Mouse (Mus musculus): Measurements from ENCODE around the gene Ptpa. TPM values are rescaled to one million over a fixed set of nuclear protein-coding genes. Genes with fewer than 3 reads are reported as not detected.
A peak's percentile ranks its signal among the peaks of the same experiment; 100 is the strongest.

Ptpa gene
- polyA plus RNA-seq, 1 experiment from 2014 or later: 149 TPM

DNA sequence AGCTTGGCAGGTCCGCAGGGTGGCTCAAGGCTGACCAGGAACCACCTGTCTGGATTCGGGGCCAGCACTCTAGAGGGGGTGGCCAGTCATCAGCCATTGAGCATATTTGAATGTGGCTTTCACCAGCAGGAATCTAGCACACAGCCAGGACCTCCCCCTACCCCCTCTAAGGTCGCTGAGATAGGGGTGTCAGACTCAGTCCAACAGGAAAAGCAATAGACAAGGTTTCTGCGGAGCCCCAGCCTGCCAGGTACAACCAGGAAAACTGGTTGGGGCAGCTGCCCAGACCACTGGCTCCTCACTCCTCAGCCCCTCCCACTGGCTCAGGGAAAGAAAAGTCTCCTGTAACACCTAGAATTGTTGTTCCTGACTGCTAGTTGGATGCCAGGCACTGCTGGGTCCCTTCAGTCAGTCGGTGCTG is 47.5 kb downstream of the Ptpa start:
- Histone ChIP-seq H3K27ac (peak overlapping the region; percentile 81), H3K9me3 (no peaks in the 10 kb centered on the region), H3K4me3 (peak overlapping the region; percentile 39), H3K4me1 (replicated peaks) (peaks cover 33% of the 10 kb centered on the region), H3K27me3 (ENCODE audit: insufficient read depth, poor library complexity, severe bottlenecking) (peaks cover 8% of the 10 kb centered on the region; the same call in 1 of the 2 replicates), H3K36me3 (peaks cover 8% of the 10 kb centered on the region)
- WGBS: 29% methylated on average over 5 of the region's 5 CpGs
- no peak for DNase-seq (ENCODE audit: low spot score)

DNA sequence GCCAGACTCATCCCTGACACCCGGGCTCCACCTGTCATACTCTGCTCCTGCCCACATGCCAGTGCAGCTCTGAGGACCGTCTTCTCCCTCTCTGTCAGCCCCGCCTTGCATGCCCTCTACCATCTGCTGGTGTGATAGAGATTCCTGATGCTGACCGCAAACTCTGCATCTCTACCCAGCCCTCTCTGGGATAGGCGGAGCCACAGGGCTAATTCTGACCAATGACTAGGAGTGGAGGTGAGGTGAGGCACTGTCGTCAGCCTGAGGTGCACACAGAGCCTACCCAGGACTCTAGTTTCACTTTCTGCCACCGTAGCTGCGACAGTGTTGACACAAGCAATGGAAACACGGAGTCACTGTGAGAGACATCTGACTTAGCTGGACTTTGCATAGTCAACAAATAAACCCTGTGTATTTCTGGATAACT is 48.1 kb downstream of the Ptpa start:
- Histone ChIP-seq H3K9me3 (no peaks in the 10 kb centered on the region), H3K4me1 (replicated peaks) (peaks cover 38% of the 10 kb centered on the region), H3K27ac (peak overlapping the region; percentile 81), H3K4me3 (peak overlapping the region; percentile 39), H3K27me3 (ENCODE audit: insufficient read depth, poor library complexity, severe bottlenecking) (peaks cover 14% of the 10 kb centered on the region), H3K36me3 (peaks cover 5% of the 10 kb centered on the region)
- peak; percentile 59 for DNase-seq (ENCODE audit: low spot score)
- WGBS: 4% methylated on average over 9 of the region's 9 CpGs

DNA sequence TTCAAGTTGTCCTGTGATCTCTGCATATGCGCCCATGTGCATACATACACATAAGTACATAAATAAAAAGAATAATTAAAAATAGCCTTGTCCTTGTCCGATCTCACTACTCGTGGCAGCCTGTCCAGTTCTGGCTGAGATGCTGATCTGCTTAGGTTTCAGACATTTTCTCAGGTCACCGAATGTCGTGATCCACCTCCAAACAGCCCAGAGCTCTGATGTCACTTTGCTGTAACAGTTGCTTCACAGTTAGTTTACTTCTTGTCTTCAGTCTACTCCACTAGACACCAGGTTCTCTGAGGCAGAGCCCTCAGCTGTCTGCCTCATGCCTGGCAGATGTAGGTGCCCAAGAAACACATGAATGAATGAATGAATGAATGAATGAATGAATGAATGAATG is 48.6 kb downstream of the Ptpa start:
- Histone ChIP-seq H3K9me3 (no peaks in the 10 kb centered on the region), H3K36me3 (no peaks in the 10 kb centered on the region), H3K27me3 (ENCODE audit: insufficient read depth, poor library complexity, severe bottlenecking) (peaks cover 19% of the 10 kb centered on the region), H3K27ac (peak overlapping the region; percentile 81), H3K4me1 (replicated peaks) (peaks cover 43% of the 10 kb centered on the region), H3K4me3 (peak overlapping the region; percentile 39)
- 66% methylated on average over 5 of the region's 5 CpGs for WGBS
- no peak for DNase-seq (ENCODE audit: low spot score)

DNA sequence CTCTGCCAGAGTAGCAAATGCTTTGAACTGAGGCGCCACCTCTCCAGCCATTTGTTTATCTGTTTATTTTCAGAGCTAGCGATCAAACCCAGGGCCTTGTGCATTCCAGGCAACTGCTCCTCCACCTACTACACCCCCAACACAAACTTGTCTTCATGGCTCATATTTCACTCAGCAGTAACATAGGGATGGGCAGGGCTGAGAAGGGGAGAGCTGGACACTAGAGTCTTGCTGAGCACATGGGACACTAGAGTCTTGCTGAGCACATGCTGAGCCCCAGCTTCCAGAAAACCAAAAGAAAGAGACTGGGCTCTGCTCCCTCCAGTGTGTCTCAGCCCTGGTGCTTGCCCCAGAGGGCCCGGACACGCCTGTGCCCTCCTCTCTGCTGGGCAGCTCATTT is 50.9 kb downstream of the Ptpa start:
- Histone ChIP-seq H3K4me3 (no peak overlapping the region), H3K4me1 (replicated peaks) (peaks cover 67% of the 10 kb centered on the region), H3K27ac (0 out of 2 replicates have a peak overlapping the region, but pooled peaks have one; percentile 31), H3K9me3 (no peaks in the 10 kb centered on the region), H3K27me3 (ENCODE audit: insufficient read depth, poor library complexity, severe bottlenecking) (peaks cover 19% of the 10 kb centered on the region), H3K36me3 (no peaks in the 10 kb centered on the region)
- 69% methylated on average over 4 of the region's 4 CpGs for WGBS
- DNase-seq (ENCODE audit: low spot score): no peak

DNA sequence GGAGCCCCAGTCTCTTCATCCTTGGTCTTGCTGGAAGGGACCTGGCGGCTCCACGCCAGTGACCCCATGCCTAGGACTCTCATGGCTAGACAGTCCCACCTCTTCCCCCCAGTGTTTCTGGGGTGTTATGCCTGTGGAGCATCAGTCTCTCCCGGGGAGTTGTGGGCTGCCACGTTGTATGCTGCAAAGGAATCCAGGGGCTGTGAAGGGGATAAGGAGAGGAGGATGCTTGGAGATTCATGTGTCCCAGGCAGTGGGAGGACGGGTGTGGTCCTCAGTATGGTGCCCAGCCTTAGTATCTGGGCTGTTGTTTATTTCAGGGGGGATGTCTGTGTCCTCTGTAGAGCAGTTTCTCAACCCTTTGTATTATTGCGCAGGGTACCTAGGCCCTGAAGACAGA is 53.2 kb downstream of the Ptpa start:
- peak overlapping the region; percentile 99 for H3K27ac ChIP-seq
- H3K4me1 ChIP-seq (replicated peaks): peaks cover 63% of the 10 kb centered on the region
- H3K36me3 ChIP-seq: no peaks in the 10 kb centered on the region
- peaks cover 19% of the 10 kb centered on the region for H3K27me3 ChIP-seq (ENCODE audit: insufficient read depth, poor library complexity, severe bottlenecking)
- no peaks in the 10 kb centered on the region for H3K9me3 ChIP-seq
- 51% methylated on average over 6 of the region's 6 CpGs for WGBS
- peak overlapping the region; percentile 97 for H3K4me3 ChIP-seq
- DNase-seq (ENCODE audit: low spot score): no peak

DNA sequence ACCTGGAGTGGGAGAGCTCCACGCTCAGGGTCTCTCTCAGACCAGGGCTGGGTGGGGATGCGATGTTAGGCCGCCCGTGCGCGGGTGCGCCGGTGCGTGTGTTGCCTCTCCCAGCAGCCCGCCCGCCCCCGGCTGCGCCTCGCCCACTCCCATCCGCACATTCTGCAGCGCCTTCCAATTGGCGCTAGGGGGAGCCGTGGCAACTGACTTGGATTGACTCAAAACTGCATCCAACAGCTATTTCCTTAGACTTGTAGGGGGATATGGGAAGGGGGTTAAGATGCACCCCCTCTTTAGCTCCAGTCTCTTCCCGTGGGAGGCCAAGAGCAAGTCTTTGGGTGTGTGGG is 53.9 kb downstream of the Ptpa start:
- DNase-seq (ENCODE audit: low spot score): peak; percentile 90
- Histone ChIP-seq H3K27ac (peak overlapping the region; percentile 99), H3K4me3 (peak overlapping the region; percentile 97), H3K9me3 (no peaks in the 10 kb centered on the region), H3K36me3 (no peaks in the 10 kb centered on the region), H3K4me1 (replicated peaks) (peaks cover 69% of the 10 kb centered on the region), H3K27me3 (ENCODE audit: insufficient read depth, poor library complexity, severe bottlenecking) (peaks cover 20% of the 10 kb centered on the region)
- under 1% methylated on average over 19 of the region's 19 CpGs for WGBS

DNA sequence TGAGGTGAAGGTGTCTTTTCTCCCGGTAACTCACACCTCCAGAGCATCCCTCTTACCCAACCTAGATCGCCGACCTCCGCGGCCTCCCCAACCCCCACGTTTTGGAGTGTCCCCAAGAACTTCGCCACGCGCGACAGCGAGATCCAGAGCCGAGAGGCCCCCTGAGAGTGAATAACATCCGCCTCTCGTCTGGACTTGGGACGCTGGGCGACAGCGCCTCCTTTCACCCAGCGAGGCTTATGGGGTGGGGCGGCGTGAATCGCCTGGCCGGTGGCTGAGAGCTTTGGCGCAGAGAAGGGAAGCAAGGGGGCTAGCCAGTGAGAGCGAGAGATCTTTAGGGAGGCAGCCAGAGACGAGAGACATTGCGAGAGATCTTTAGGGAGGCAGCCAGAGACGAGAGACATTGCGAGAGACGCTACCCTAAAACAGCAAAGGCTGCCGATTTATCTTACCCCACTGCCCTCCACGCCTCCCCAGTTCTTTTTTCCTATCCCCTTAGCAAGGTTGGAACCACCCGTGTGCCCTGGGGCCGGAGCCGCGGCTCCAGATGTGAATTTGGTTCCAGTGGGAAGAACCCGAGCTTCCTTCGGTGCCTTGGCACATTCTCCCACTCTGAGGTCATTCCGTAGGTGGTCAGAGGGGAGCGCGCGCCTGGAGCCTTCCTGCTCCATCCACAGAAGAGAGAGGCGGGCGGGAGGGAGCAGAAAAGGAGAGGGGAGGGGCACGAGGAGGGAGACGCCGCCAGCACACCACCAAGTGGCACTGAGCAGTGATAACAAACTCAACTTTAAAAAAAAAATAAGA is 54.5 kb downstream of the Ptpa start:
- Histone ChIP-seq H3K4me3 (peak overlapping the region; percentile 97), H3K9me3 (no peaks in the 10 kb centered on the region), H3K27me3 (ENCODE audit: insufficient read depth, poor library complexity, severe bottlenecking) (peaks cover 26% of the 10 kb centered on the region), H3K4me1 (replicated peaks) (peaks cover 74% of the 10 kb centered on the region), H3K27ac (peak overlapping the region; percentile 99), H3K36me3 (no peaks in the 10 kb centered on the region)
- DNase-seq (ENCODE audit: low spot score): peak; percentile 82
- WGBS: under 1% methylated on average over 46 of the region's 46 CpGs

DNA sequence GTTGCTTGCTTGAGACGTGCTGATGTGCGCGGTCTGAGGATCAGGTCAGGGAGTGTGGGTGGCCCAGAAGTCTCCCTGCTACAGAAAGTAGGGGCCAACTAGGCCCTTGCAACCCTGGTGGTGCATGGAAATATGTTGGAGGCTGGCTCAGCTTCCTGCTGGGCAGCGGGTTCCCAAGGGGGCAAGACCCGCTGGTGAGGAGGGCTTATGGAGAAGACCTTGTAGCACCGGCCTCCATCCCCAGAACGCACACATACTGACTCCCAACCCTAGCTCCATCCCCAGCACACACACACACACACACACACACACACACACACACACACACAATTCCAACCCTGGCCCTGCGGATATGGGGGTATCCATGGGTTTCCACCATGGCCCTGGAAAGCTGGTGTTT is 55.2 kb downstream of the Ptpa start:
- H3K9me3 ChIP-seq: no peaks in the 10 kb centered on the region
- peak; percentile 55 for DNase-seq (ENCODE audit: low spot score)
- no peaks in the 10 kb centered on the region for H3K36me3 ChIP-seq
- H3K27me3 ChIP-seq (ENCODE audit: insufficient read depth, poor library complexity, severe bottlenecking): peaks cover 33% of the 10 kb centered on the region
- peak overlapping the region; percentile 99 for H3K27ac ChIP-seq
- WGBS: 4% methylated on average over 8 of the region's 8 CpGs
- H3K4me1 ChIP-seq (replicated peaks): peaks cover 78% of the 10 kb centered on the region
- peak overlapping the region; percentile 97 for H3K4me3 ChIP-seq

DNA sequence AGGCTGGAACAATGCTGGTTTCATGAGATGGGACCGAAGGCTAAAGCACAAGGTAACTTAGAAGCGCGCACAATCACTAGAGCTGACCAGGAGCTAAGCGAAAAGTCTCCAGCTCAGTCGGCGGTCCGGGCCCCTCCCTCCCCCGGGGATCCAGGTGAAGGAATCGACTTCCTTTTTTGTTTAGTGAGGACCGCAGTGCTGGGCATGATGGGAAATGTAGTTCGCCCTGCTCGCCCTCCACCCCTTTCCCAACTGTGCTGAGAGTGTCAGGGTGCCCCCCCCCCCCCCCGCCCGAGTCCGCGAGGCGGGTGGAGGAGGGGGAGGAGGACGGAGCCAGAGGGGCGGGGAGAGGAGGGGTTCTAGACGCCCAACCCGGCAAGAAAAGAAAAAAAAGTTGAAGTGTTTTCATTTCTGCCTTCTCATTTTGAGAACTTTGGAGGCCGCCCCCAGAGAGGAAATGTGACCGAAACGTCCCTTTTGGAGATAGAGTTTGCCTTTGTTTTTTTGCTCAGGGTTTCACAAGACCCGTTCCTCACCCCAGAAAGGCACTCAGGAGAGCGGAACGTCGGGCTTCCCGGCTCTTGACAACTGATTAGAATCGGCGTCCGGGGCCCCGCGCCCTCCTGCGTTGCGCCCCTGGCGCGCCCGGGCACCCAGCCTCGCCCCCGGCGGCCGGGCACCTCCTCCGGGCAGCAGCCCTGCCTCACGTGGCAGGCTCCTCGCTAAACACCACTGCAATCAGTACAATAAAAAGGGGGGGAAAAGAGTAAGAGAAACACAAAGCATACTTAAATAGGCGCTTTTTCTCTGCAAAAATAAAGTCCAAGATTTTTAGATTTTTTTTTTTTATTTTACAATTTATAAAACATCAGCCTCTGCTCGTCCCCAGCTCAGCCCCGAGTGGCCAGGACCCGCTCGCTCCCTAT is 56.2 kb downstream of the Ptpa start:
- no peaks in the 10 kb centered on the region for H3K36me3 ChIP-seq
- WGBS: under 1% methylated on average over 49 of the region's 51 CpGs
- H3K9me3 ChIP-seq: no peaks in the 10 kb centered on the region
- H3K27ac ChIP-seq: peak overlapping the region; percentile 99
- peak overlapping the region; percentile 97 for H3K4me3 ChIP-seq
- DNase-seq (ENCODE audit: low spot score): peak; percentile 89
- peaks cover 79% of the 10 kb centered on the region for H3K4me1 ChIP-seq (replicated peaks)
- H3K27me3 ChIP-seq (ENCODE audit: insufficient read depth, poor library complexity, severe bottlenecking): peaks cover 33% of the 10 kb centered on the region

DNA sequence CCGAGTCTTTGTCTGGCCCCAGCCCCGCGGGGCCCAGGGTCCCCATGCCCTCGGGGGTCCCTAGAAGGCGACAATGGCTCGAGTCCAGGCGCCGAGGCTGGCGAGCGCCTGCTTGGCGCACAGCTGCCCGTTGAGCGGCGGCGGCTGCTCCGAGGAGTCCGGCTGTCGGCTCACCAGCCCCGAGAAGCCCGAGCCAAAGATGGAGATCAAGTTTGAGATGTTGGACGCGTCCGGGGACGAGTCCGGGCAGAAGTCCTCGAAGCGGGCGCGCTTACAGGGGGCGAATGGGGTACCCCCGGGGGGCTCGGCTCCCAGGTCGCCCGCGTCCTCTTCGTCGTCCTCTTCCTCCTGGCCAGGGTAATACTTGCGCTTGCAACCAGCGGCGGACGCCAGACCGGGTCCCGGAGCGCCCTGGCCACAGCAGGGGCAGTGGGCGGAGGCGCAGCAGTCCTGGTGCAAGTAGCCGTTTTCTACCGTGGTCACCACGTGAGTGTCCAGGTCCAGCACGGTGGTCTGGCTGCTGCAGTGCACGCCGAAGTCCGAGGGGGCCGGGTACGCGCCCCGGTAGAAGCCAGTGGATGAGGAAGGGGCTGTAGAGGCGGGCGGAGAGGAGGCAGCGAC is 57.0 kb downstream of the Ptpa start:
- Histone ChIP-seq H3K27ac (peak overlapping the region; percentile 99), H3K9me3 (no peaks in the 10 kb centered on the region), H3K36me3 (no peaks in the 10 kb centered on the region), H3K27me3 (ENCODE audit: insufficient read depth, poor library complexity, severe bottlenecking) (peaks cover 30% of the 10 kb centered on the region), H3K4me3 (peak overlapping the region; percentile 97), H3K4me1 (replicated peaks) (peaks cover 71% of the 10 kb centered on the region)
- DNase-seq (ENCODE audit: low spot score): peak; percentile 66
- WGBS: under 1% methylated on average over 60 of the region's 60 CpGs

DNA sequence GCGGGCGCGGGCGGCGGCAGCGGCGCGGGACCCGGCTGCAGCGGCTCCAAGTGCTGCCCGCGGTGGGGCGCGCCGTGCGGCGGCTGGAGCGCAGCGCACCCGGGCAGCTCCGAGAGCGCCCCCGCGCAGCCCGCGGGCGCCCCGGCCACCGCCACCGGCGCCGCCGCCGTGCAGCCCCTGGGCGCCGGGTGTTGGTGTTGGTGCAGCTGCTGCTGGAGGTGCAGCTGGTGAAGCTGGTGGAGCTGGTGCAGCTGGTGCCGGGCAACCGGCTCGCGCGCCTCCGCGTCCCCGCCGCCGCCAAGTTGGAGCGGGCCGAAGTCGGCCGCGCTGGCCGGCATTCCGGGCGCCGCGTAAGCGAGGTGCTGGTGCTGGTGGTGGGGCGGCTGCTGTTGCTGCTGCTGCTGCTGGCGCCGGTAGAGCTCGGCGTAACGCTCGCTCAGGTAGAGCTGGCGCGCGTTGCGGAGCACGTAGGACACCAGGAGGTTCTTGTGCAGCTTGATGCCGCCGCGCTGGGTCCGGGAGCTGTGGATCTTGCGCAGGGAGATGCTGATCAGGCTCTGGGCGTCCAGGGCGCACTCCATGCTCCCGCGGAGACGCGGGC is 57.7 kb downstream of the Ptpa start:
- peak overlapping the region; percentile 97 for H3K4me3 ChIP-seq
- DNase-seq (ENCODE audit: low spot score): no peak
- WGBS: under 1% methylated on average over 79 of the region's 80 CpGs

DNA sequence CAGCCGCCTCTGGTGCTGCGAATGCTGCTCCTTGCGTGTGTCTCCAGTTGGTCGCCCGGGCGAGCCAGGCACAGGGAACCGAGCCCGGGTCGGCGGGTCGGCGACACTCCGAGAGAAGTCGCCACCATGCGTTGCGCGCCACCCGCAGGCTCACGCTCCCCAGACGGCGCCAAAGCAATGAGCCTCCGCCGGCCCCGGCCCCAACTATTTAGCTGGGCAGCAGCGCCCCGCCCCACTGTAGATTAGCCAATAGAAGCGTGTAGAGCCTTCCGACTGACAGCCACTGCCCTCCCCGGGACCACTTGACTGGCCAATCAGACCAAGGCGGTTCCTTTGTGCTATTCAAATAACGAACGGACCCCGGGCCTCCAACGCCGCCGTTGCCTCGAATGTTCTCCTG is 58.2 kb downstream of the Ptpa start, which contains the start of gene Ier5l:
Gene Ier5l, minus strand, starts transcription at position 181 of the 400 bp plus-strand sequence.
- H3K9me3 ChIP-seq: no peaks in the 10 kb centered on the region
- WGBS: under 1% methylated on average over 37 of the region's 37 CpGs
- peak within 1 kb of the TSS; percentile 99 for H3K27ac ChIP-seq
- no peaks in the 10 kb centered on the region for H3K36me3 ChIP-seq
- H3K4me3 ChIP-seq: peak within 1 kb of the TSS; percentile 97
- peaks cover 61% of the 10 kb centered on the region for H3K4me1 ChIP-seq (replicated peaks)
- peak; percentile 97 for DNase-seq (ENCODE audit: low spot score)
- H3K27me3 ChIP-seq (ENCODE audit: insufficient read depth, poor library complexity, severe bottlenecking): peaks cover 18% of the 10 kb centered on the region

More for the DNA sequence above, 57.7 kb downstream of the Ptpa start:
- H3K4me1 ChIP-seq (replicated peaks): peaks cover 66% of the 10 kb centered on the region
- peak overlapping the region; percentile 99 for H3K27ac ChIP-seq
- H3K9me3 ChIP-seq: no peaks in the 10 kb centered on the region
- peaks cover 23% of the 10 kb centered on the region for H3K27me3 ChIP-seq (ENCODE audit: insufficient read depth, poor library complexity, severe bottlenecking)
- no peaks in the 10 kb centered on the region for H3K36me3 ChIP-seq
